Mouse (Mus musculus) layer of hippocampus, postnatal 25 days (tissue): ENCODE measurements around the gene Arpc4. TPM values are rescaled to one million over a fixed set of nuclear protein-coding genes. Genes with fewer than 3 reads are reported as not detected.

ENCODE experiments used
- DNase-seq, 2 experiments: peaks; one replicate each; pipeline ENCODE4 v3.0.0; 2022; ENCODE audit warnings: mixed read lengths in 2 of 2, low spot score in 1 of 2; ENCODE audit errors: extremely low spot score in 1 of 2
- total RNA-seq, 2 experiments: library from RNA; stranded (reverse); gene quantifications; 2 replicates each; pipeline ENCODE4 v1.2.3; 2021

Arpc4 gene
- total RNA-seq, 2 experiments from 2014 or later: 320 to 364 TPM

DNA sequence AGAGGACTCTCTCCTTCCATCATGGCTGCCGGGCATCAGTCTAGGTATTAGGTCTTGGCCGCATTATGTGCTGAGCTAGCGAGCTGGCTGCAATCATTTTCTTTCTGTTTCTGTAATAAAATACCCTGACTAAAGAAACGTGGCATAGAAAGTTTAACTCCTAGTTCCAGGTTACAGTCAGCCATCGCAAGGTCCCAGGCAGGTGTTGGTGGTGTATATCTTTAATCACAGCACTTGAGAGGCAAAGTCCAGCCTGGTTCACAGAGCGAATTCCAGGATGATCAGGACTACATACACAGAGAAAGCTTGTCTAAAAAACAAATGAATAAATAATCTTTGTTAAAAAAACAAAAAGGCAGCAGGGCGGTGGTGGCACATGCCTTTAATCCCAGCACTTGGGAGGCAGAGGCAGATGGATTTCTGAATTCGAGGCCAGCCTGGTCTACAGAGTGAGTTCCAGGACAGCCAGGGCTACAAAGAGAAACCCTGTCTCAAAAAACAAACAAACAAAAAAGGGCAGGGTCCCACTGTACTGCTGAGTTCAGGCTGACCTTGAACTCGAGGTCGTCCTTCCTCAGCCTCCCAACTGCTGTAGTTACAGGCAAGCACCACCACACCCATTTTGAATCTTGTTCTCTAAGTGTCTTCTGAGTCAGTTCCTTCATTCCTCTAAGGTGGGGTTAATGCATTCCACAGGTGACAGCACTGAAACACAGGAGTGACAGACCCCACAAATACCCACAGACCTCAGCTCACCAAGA is 18.5 kb downstream of the Arpc4 start:
- DNase-seq: no peak

GRCm38 (mm10) chr6:113402094-113402493 is 24.2 kb downstream of the Arpc4 start:
- DNase-seq: peak; percentile 41 to 42

DNA sequence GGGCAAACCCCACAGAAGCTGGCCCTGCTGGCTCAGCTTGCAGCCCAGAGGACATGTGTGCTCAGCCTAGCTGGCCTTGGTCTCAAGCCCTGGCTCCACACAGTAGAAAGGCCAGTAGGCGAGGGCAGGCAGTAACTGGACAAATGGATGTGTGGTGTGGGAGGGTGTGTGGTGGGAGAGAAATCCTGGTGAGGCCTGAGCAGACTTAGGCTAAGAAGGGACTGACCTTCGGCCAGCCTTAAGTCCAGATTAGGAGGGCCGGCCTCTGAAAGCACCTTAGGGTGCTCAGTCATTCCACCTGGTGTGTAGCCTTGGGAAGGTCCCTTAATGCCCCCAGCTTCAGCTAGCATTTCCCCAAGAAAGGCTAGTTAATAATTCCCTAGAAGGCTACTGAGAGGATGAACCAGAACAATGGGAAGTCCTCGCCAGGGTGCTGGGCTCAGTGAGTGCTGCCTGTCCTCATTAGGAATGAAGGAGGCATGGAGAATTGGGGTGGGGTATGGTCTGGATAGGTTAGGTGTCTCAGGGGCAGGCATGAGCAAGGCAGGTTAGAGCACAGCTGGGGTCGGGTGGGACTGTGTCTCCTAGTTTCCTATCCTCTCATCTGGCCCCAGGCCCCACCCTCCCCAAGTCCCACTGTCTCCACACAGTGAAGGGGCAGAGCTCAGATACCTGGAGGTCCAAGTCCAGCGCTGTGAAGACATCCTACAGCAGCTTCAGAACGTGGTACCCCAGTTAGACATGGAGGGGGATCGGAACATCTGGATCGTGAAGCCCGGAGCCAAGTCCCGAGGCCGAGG is 26.9 kb downstream of the Arpc4 start:
- no peak for DNase-seq

GRCm38 (mm10) chr6:113405483-113405882 is 27.6 kb downstream of the Arpc4 start:
- DNase-seq: no peak

DNA sequence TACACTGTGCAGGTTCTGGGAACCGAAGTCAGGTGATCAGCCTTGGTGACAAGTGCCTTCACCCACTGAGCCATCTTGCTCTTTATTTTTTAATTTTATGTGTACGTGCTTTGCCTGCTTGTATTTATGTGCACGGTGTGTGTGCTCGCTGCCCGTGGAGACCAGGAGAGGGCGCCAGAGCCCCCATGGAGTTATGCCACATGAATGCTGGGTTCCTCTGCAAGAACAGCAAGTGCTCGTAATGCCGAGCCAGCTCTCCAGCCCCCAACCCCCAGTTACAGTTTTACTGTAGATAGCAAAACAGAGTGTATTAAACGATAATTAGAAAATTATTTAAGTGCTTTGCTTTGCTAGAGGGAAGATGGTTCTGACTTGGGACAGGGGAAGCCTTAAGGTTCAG is 28.8 kb downstream of the Arpc4 start:
- no peak for DNase-seq

DNA sequence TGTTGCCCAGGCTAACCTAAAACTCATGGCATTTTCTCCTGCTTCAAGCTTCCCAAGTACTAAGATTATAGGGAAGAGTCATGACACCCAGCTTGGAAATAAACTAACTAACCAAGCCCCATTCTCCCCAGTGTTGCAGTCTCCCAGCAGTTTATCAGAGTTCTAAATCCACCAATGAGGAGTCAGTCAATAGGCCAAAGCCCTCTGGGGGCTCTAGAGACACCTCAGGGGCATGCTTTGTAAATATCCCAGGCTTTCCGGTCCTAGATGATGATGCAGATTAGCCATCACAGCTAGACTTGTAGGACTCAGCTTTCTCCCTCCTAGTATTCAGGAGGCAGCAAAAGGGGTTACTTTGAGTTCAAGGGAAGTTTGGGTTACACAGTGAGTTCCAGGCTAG is 32.1 kb downstream of the Arpc4 start:
- DNase-seq: no peak

DNA sequence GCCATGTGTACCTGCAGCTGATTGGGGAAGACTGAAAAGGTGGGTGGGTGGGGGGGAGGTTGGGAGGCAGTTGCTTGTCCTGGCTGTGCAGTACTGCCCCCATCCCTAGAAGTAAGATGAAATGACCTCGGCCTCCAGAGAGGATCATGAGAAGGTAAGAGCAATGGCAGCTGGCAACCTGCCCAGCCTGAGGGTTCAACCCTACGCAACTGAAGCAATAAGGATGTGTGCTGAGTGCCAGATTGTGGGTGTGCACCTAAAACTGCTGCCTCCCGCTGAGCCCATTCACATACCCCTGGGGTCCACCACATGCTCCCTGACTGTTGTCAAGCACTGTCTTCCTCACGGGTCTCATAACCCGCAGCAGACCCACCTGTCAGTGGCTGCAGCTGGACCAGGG is 38.5 kb downstream of the Arpc4 start:
- DNase-seq: no peak

- peak in 1 of 2 experiments; percentile 35 for DNase-seq
These were observed 40.7 kb downstream of the Arpc4 start for GRCm38 (mm10) chr6:113418441-113419198.

GRCm38 (mm10) chr6:113419199-113419587 is 41.3 kb downstream of the Arpc4 start, which contains the start of gene Rpusd3:
TSS of gene Rpusd3 (minus strand) at chr6:113419340.
- peak; percentile 98 to 100 for DNase-seq

DNA sequence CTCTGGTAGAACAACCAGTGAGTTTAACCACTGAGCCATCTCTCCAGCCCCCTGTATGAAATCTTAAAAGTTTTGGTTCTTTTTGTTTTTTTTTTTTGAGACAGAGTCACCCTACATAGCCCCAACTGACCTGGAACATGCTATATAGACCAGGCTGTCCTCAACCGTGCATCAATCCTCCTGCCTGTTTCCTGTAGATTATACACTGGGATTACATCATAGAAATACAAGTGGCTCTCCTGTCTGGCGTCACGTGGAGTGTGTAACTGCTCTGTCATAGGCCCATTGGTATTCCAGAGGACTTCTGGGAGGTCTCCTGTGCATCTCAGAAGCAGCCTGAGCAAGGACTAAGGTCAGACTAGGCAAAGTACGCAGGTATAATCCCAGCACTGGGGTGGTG is 45.1 kb downstream of the Arpc4 start:
- no peak for DNase-seq

DNA sequence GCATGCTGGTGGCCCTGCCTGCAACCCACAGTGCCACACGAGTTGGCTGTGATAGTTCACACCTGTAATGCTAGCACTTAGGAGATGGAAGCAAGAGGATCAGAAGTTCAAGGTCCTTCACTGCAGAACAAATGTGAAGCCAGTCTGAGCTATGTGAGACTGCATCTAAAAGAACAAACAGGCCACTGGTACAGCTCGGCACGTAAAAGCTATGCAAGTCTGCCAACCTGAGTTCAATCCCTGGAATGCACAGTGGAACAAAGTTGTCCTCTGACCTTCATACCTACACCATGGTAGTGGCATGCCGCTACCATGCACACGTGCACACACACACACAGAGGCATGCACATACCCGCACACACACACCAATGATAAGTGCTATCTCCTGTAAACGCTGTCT is 46.3 kb downstream of the Arpc4 start:
- no peak for DNase-seq

DNA sequence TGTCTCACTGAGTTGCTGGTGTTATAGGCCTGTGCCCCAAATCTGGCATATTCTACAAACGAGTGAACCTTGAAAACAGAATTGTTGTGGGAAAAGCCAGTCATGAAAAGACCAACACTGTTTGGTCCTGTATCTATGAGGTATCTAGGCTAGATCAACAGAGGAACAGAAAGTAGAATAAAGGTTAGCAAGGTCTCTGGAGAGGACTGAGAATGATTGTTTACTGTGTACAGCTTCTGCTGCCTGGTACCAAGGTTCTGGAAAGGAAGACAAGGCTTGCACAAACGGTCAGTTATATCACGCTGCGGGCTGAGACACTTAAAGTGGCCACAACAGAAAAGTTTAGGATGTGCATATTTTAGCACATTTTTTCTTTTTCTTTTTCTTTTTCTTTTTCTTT is 48.8 kb downstream of the Arpc4 start:
- no peak for DNase-seq

GRCm38 (mm10) chr6:113427397-113427796 is 49.5 kb downstream of the Arpc4 start:
- DNase-seq: no peak

- no peak for DNase-seq
These were observed 50.1 kb downstream of the Arpc4 start for GRCm38 (mm10) chr6:113428006-113428405.

DNA sequence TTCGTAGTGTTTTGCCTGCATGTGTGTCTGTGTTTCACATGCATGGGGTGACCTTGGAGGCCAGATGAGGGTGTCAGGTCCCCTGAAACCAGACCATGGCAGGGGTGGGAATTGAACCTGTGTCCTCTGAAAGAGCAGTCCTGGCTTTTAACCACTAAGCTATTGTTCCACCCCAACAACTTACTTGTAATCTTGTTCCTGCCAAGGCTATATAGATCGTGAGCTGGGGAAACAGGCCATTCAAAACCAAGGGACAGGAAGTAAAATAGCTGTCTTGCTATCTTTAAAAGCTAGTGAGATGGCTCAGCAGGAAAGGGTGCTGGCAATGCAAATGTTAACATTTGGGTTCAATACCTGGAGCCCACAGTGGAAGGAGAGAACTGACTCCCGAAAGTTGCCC is 52.0 kb downstream of the Arpc4 start:
- DNase-seq: no peak

- DNase-seq: no peak
These were observed 52.9 kb downstream of the Arpc4 start for GRCm38 (mm10) chr6:113430846-113431245.

DNA sequence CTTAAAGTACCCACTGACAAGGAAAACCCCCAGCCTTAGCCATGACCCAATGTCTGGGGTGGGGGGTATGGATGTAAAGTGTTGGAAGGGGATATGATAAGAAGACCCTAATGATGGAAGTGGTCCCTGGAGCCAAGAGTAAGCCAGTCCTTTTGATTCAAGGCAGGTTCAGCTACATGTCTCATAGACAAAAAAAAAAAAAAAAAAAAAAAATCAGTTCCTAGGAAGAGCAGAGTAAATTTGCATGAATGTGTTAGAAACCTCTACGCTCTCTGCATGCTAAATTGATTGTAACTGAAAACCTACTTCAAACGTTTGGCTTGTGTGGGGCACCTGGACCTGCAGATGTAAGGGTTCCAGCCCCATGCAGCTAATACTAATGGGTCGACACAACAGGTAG is 53.9 kb downstream of the Arpc4 start:
- DNase-seq: no peak

DNA sequence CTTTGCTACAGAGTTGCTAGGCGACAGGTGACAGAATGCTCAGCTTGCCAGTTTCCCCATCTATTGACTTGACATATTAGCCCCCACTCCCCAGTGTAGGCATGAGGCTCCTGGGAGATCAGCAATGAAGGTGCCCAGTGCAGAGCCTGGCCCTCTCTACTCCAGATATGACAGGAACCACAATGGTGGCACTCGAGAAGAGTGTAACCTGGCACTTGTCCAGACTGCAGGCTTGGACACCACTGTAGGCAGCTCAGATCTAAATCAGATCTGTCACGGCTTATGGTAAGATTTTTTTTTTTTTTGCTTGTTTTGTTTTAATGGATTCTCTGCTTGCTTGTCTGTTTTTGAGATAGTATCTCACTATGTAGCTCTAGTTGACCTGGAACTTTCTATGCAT is 55.7 kb downstream of the Arpc4 start:
- no peak for DNase-seq

GRCm38 (mm10) chr6:113434691-113435090 is 56.8 kb downstream of the Arpc4 start:
- no peak for DNase-seq

- no peak for DNase-seq
These were observed 57.8 kb downstream of the Arpc4 start, which contains the start of gene Cidec for GRCm38 (mm10) chr6:113435664-113436205. TSS of gene Cidec (minus strand) at chr6:113435760.

GRCm38 (mm10) chr6:113437135-113437534 is 59.2 kb downstream of the Arpc4 start:
- DNase-seq: no peak
